Mouse (Mus musculus): ENCODE data around the gene Kif26a.

DNA sequence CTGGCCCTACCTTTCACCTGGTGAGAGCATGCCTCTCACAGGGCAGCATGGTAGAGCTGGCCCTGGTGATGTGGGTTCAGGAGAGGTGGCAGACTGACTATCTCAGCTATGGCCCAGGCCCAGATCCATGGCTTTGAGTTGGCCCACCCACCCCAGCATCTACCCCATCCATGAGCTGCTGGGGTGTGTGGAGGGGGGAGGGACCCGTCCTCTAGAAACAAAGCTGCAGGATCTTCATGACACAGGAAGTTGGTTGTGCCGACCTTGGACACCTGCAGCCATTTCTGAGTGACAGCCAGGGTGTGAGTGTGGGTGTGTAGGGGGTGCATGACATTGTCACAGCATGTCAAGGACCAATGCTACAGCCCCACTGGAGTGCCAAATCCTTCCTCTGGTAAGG is 84.2 kb downstream of the Kif26a start:
- TF ChIP-seq FLI1 (IDR thresholded peaks at IDR 0.05; ENCODE audit: low read length) (no peak), GATA1 (IDR thresholded peaks at IDR 0.05; ENCODE audit: borderline replicate concordance, low read length) (no peak)

Data from megakaryocyte, embryonic 14.5 days (primary cell).